ENCODE assay signal across 8 mouse cellular contexts in genomic region chr6:73368836-73369141, GRCm38 (mm10).
A peak's percentile ranks its signal among the peaks of the same experiment; 100 is the strongest.
DNase-seq lines count a peak whose midpoint lies in the region; ATAC-seq and TF ChIP-seq lines count a peak whose summit lies in the region.
"Had no signal": no experiment of that assay in that cellular context is flagged by ENCODE, and none has a peak within 500 bp of the region (broad histone marks: within the 10 kb centered on the region; RNA-seq: fewer than 3 reads in every experiment).

No protein-coding gene starts in this region.

- H3K4me3 ChIP-seq in left cerebral cortex, adult 2 months: peak overlapping the region; percentile 9; the same call in 1 of the 2 replicates
- H3K4me3 ChIP-seq in forebrain, embryonic 10.5 days: peak overlapping the region; percentile 22; the same call in 1 of the 2 replicates
- peak overlapping the region; percentile 5; the same call in 1 of the 2 replicates for H3K4me3 ChIP-seq in hindbrain, embryonic 16.5 days (ENCODE audit: low read length)
- peak overlapping the region; percentile 4; the same call in 1 of the 2 replicates for H3K4me3 ChIP-seq in neural tube, embryonic 13.5 days

- DNase-seq in left cerebral cortex, adult 2 months (ENCODE audit: extremely low spot score in 1 of 2, low spot score in 2 of 2): no peak
- DNase-seq in left cerebral cortex, adult 11 months (ENCODE audit: low spot score): no peak
- no peak for DNase-seq in forebrain, embryonic 10.5 days (ENCODE audit: extremely low spot score, low spot score)
- no peak for DNase-seq in MN1 (ENCODE audit: low spot score)
- no peak for DNase-seq in left cerebral cortex, postnatal 10 days (ENCODE audit: extremely low spot score in 1 of 2, low spot score in 2 of 2)
- DNase-seq: lung, adult 18-20 months had no signal

- no peak overlapping the region for H3K27ac ChIP-seq in left cerebral cortex, adult 2 months
- no peak overlapping the region for H3K27ac ChIP-seq in forebrain, embryonic 10.5 days
- no peak overlapping the region for H3K27ac ChIP-seq in hindbrain, embryonic 16.5 days (ENCODE audit: low read depth, low read length)
- no peak overlapping the region for H3K27ac ChIP-seq in neural tube, embryonic 13.5 days (replicated peaks)

- no peaks in the 10 kb centered on the region for H3K36me3 ChIP-seq in forebrain, embryonic 10.5 days (replicated peaks)
- H3K36me3 ChIP-seq in hindbrain, embryonic 16.5 days (ENCODE audit: control insufficient read depth, insufficient read depth, low read length): no peaks in the 10 kb centered on the region
- H3K36me3 ChIP-seq in neural tube, embryonic 13.5 days: no peaks in the 10 kb centered on the region

- WGBS in forebrain, embryonic 10.5 days: 30% methylated on average over 6 of the region's 6 CpGs
- 19% methylated on average over 6 of the region's 6 CpGs for WGBS in hindbrain, embryonic 16.5 days
- WGBS in neural tube, embryonic 13.5 days: 16% methylated on average over 6 of the region's 6 CpGs

- peak overlapping the region; percentile 40 for H3K4me2 ChIP-seq in hindbrain, embryonic 16.5 days (ENCODE audit: low read length)
- peak overlapping the region; percentile 45 for H3K4me2 ChIP-seq in neural tube, embryonic 13.5 days

- intact Hi-C loops in left cerebral cortex, adult 2 months (cut with DNase I): loop anchor here (10.0 kb wide), 1 partner anchor 276 kb away; no protein-coding TSS in a partner anchor
- intact Hi-C loops in left cerebral cortex, postnatal 10 days (cut with DNase I): no loop called here

- no peak overlapping the region for H3K9ac ChIP-seq in hindbrain, embryonic 16.5 days (ENCODE audit: low read depth, low read length)
- no peak overlapping the region for H3K9ac ChIP-seq in neural tube, embryonic 13.5 days

- TF ChIP-seq CTCF in left cerebral cortex, adult 2 months (IDR thresholded peaks at IDR 0.05): no peak

- no peak for ATAC-seq in hindbrain, embryonic 16.5 days
- no peak for ATAC-seq in neural tube, embryonic 13.5 days (ENCODE audit: low read depth)

- no peaks in the 10 kb centered on the region for H3K9me3 ChIP-seq in forebrain, embryonic 10.5 days
- H3K9me3 ChIP-seq in hindbrain, embryonic 16.5 days (ENCODE audit: control insufficient read depth, low read length): no peaks in the 10 kb centered on the region
- H3K9me3 ChIP-seq in neural tube, embryonic 13.5 days: no peaks in the 10 kb centered on the region

- H3K27me3 ChIP-seq in forebrain, embryonic 10.5 days (ENCODE audit: poor library complexity, severe bottlenecking): peaks cover 25% of the 10 kb centered on the region
- no peaks in the 10 kb centered on the region for H3K27me3 ChIP-seq in hindbrain, embryonic 16.5 days (replicated peaks; ENCODE audit: control insufficient read depth, insufficient read depth, low read length)
- H3K27me3 ChIP-seq in neural tube, embryonic 13.5 days: peaks cover 10% of the 10 kb centered on the region

- H3K4me1 ChIP-seq in forebrain, embryonic 10.5 days: peaks cover 13% of the 10 kb centered on the region
- no peaks in the 10 kb centered on the region for H3K4me1 ChIP-seq in hindbrain, embryonic 16.5 days (ENCODE audit: control insufficient read depth, insufficient read depth, low read depth, low read length)
- H3K4me1 ChIP-seq in neural tube, embryonic 13.5 days (replicated peaks): peaks cover 14% of the 10 kb centered on the region
